Mouse (Mus musculus): ENCODE results near the gene Tusc1. TPM values are rescaled to one million over a fixed set of nuclear protein-coding genes. Genes with fewer than 3 reads are reported as not detected.

The Tusc1 gene
- 1 to 10 TPM; 2.5 to 2.6 TPM for total RNA-seq (2021)
- long read RNA-seq, experiment 1, partial matches to known transcripts, result 0 of 2 reads
- long read RNA-seq, experiment 1, other reads (novel, unspliced or antisense), result 0 of 2 reads
- long read RNA-seq, experiment 2, partial matches to known transcripts, result 0 of 2 reads
- long read RNA-seq, experiment 2, other reads (novel, unspliced or antisense), result 0 of 2 reads

DNA sequence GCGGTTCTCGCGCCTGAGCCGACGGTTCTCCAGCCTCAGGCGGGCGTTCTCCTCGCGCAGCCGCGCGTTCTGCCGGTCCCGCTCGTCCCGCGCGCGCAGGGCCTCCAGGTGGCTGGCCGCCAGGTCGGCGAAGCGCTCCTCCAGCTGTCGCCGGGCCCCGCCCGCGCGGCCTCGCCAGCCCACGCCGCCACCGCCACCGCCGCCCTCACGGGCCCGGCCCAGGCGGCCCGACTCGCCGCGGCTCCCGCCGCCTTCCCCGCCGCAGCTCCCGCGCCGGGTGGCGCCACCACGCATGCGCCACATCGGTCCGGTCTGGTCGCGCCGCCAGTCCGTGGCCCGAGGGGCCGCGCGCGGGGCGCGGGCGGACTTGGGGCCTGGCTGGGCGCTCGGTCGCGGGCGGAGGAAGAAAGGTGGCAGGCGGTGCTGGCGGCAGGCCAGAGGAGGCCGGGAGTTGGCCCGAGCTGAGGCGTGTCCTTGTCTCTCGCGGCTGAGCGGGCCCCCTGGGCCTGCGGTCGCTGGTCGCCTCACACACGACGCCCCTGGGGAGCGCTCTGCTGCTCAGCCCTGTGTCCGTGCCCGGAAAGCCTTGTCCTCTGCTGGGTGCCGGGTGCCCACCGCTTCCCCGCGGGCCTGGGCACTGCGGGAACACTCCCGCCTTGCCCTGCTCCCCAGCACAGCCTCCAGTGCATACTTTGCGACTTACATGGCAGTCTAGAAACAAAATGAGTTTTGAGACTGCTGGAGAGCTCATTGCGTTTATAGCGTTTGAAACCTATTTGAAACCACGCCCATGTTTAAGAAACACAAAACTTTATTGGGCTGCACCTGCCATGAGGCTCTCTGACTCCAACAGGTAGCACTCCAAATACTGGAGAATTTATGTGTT, at the start of gene Tusc1:
Gene Tusc1, minus strand, starts transcription at position 394 of the 886 bp plus-strand sequence.
- peak; percentile 88 for DNase-seq
- intact Hi-C loops (cut with DNase I; ENCODE audit: low total_unique reads), result no loop called here

DNA sequence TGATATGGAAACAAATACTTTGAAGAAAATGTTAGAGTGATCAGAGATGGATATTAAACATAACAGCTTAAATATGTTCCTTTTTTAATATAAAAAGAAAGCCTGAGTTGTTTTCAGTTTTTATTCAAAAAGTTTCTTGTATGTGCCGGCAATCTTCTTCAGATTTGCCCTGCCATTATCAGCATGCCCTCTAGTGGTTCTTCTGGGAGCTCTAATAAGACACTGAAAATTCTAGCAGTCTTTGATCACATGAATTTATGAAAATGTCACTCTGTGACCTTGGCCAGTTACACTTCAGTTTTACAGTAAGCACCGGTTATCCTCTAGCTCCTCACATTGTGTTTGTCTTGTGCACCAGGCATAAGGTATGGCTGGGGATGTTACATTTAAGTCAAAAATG, 17.6 kb upstream of the Tusc1 start:
- DNase-seq, result no peak
- intact Hi-C loops (cut with DNase I; ENCODE audit: low total_unique reads), result no loop called here

DNA sequence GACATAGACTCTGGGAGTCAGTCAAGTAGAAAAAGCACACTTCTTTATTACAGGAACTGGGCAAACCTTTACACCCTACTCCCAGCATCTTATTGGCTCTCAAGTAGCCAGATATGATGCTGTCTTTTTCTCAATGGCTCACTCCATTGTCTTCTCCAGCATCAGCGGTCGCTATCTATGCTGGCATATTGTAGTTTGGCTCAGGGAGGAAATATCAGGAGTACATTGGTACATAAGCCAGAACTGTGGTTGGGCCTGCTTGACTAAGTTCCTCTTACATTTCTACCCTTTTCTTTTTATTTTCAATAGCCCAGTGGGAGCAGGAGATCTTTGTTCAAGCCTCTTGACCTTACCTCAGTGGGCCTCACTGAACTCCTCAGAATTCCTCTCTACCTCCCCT, 9.0 kb upstream of the Tusc1 start:
- intact Hi-C loops (cut with DNase I; ENCODE audit: low total_unique reads), result no loop called here
- no peak for DNase-seq

DNA sequence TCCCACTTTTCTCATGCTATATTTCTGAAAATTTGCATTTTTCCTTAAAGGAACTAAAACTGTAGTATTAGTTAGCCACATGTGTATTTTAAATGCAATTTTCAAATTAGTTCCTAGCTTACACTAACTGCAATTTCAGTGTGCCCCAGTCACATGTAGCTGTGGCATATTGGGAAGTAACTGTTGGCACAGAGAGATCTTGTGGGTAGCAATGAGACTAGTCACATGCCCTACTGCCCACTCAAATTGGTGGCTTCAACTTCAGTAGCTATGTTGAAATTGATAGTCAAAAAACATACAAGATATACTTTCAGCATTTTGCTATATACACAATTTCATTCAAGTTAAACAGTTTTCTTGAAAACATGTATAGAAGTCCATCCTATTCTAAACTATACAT, 6.3 kb upstream of the Tusc1 start:
- intact Hi-C loops (cut with DNase I; ENCODE audit: low total_unique reads), result no loop called here
- DNase-seq, result no peak

DNA sequence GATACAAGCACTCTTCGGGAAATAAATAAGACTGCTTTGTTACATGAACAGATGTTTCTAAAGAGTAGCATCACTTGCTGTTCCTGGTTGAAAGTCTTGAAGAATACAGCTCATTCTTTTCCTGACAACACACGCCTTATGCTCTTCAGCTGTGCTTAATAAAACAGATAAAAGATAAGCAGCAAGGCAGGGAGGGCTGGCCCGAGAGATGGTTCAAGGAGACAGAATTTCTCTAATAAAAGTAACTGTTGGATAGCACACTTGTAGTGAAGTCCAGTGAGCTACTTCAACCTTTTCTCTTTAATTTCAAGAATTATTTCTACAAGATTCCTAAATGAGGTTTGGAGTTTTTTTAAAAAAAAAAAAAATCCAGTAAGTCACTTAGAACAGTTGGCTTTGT, 2.7 kb upstream of the Tusc1 start:
- intact Hi-C loops (cut with DNase I; ENCODE audit: low total_unique reads), result no loop called here
- DNase-seq, result no peak

DNA sequence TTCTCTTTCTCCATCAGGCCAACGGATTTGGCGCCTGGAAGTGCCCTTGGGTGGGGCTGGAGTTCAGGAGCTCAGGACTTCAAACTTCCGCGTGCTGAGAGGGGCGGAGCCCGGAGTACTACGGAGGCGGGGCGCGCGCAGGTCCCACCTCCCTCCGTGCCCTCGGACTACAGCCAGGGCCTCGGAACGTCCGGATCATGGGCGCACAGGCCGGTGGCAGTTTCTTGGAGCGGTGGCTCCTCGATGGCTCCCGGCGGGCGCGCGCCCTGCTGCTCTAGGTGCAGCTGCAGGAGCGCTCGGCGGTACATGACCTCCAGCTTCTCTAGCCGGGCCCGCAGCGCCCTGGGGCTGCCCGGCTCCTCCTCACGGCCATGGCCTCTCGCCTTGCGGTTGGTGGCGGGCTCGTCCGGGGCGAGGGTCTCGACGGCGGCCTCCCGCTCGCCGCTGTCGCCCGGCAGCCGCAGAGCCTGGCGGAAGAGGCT, 634 bp downstream of the Tusc1 start:
- peak; percentile 84 for DNase-seq
- intact Hi-C loops (cut with DNase I; ENCODE audit: low total_unique reads), result no loop called here

DNA sequence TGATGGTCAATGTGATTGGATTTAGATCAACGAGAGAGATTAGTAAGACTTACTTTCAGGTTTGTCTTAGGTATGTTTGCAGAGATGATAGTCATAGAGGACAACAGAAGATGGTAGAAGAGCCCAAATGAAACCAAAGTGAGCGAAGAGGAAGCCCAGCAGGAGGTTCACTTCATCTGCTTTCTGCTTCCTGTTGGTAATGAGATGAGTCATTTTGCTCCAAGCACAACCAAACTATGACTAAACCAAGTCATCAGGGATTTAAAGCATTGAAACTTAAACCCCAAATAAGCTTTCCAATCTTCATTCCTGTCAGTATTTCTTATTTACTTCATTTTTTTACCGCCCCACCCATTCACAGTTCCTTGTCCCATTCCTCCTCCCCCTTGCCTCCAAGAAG, 27.8 kb downstream of the Tusc1 start:
- intact Hi-C loops (cut with DNase I; ENCODE audit: low total_unique reads), result no loop called here
- DNase-seq, result no peak

DNA sequence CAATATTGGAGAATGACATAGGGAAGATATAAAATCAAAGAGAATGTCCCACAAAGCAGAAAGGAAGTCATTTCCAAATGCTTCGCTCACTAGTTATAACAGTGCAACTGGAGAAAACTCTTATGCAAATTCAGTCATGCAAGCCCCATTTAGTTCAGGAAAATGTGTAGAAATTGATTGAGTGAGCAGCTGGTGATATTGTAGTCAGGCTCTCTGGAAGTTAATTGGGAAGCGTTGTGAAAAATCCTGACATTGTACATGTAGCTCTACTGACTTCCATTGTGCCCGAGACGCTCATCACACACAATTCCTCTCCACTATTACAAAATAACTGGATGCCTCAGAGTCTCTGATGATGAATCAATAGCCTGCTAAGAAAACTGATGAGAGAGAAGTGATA, 49.2 kb downstream of the Tusc1 start:
- intact Hi-C loops (cut with DNase I; ENCODE audit: low total_unique reads), result no loop called here
- no peak for DNase-seq
